Mouse (Mus musculus) cerebellum, adult 8-10 months (tissue): Measurements from ENCODE around the gene 9130019O22Rik.
"Not testable (repeated sequence)": the region's sequence is repeated elsewhere in the genome, so short reads cannot be mapped to it uniquely, and the experiment has no call there.

ENCODE experiments used
- DNase-seq: peaks from one replicate; pipeline ENCODE4 v3.0.0; 2022

Gene 9130019O22Rik

DNA sequence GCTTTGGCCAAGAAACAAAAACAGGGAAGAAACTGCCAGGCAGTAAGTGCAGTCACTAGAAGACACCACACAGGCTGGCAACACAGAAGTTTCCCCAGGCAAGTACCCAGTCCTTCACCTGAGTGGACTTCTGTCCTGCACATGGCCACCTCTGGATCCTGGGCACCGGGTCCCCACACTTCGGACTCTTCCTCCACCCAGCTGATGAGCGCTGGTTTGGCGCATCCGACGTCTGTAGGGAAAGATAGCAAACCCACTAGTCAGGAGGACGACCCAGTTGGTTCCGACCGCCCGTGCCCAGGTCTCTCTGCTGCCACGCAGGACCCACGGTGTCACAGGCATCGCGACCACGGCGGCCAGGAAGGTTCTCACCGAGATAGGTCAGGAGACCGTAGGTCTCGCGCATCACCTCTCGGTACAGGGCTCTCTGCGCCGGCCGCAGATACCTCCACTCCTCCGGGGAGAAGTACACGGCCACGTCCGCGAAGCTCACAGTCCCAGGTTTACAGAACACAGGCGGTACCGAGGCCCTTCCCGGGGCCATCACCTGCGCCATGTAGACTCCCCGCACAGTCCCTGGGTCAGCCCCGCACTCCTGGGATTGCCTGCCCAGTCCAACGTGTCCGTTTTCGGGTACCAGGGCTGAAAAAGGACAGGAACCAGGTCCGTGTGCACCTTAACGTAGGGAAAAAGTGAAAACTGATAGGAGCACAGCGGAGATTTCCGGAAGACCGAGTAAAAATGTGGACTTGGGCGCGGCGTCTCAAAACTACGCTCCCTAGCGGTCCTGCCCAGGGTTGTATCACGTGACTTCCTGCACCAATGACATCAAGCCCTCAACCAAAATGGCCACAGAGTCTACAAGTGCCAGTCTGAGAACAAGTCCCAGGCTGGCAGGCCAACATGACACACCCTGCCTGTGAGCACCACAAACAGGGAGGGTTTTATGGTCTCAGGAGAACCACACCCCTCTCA is 11.4 kb downstream of the 9130019O22Rik start, which contains the start of gene Zfp747:
Gene Zfp747, minus strand, starts transcription at position 780 of the 975 bp plus-strand sequence.
- peak; percentile 94 for DNase-seq

DNA sequence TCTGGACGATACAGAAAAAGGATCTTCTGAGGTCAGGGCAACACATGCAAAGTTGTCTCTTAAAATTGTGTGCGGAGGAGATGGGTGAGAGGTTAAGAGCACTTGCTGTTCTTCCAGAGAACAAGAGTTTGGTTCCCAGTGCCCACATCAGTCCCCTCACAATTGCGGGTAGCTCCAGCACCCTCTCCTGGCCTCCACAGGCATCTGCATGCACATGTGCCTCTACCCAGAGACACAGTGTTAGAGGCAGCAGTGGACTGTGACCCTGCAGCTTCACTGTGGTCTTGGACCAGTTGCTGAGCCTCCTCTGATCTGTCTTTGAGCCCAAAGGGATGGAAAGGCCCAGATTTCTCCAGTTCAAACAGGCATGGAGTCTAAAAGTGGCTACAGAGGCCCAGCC is 15.1 kb downstream of the 9130019O22Rik start:
- DNase-seq, result not testable (repeated sequence)

DNA sequence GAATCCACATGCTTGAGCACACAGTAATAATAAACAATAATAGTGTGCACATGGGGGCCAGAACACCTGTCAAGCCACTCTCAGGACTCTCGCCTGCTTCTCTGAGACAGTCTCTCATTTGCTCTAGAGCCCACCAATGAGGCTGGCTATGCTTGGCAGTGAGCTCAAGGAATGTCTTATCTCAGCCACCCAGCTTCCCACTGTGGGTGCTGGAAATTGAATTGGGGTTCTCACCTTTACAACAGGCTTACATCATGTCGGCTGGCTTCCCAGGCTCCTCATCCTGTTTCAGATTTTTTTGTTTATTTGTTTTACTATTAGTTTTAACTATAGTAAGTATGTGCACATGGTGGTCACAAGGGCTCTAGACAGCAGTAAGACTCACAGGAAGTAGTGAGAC is 15.8 kb downstream of the 9130019O22Rik start:
- no peak for DNase-seq

DNA sequence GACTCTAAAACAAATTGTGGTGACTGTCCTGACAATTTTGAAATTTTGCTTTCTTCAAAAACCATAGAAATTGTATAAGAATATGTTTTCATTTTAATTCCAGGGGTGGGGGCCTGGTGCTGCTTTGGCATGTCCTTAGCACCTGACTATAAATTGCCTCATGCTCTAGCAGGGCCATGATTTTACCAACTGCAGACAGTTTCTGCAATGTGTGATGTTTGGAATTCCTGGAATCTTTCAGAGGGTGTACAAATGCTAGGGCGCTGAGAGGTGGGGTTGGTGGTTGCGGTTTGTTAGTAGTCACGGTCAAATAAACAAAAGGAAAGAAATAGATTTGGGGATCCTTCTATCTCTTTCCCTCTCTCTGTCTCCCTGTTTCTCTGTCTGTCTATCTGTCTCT is 20.7 kb downstream of the 9130019O22Rik start:
- DNase-seq, result no peak

DNA sequence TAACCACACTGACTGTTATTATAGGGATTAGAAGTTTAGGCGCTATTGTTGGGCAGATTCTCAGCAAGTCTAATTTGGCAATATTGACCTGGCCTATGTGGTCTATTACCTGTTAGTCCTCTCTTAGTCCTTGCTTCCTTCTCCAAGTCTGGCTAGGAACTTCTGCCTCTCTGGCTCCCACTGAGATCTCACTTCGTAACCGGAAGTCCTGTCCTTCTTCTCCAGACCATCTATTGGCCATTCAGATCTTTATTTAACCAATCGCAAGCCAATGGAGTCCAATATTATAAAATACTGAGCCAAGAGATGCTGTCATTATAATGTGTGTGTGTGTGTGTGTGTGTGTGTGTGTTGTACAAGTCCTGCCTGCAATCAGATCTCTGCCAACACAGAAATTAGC is 22.8 kb downstream of the 9130019O22Rik start:
- DNase-seq, result peak; percentile 46

DNA sequence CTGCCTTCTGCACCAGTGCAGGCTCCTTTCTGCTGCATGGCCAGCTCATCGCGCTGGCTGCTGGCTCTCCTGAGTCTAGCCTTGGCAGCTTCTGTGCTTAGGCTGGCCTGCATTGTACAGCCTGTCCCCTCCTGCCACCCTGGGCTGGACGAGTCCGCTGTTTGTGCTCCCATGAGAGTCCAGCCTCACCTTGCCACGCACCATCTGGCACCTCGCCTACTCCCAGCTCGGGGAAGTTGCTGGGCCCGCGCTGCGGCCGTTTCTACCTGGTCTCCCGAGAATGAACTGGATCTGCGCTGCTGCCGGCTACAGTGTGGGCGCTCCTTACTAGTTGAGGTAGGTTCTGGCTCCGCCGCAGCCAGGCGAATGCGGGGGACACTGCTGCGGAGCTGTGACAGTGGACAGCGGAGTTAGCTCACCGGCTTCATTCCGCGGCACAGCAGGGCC is 23.5 kb downstream of the 9130019O22Rik start:
- peak; percentile 73 for DNase-seq

DNA sequence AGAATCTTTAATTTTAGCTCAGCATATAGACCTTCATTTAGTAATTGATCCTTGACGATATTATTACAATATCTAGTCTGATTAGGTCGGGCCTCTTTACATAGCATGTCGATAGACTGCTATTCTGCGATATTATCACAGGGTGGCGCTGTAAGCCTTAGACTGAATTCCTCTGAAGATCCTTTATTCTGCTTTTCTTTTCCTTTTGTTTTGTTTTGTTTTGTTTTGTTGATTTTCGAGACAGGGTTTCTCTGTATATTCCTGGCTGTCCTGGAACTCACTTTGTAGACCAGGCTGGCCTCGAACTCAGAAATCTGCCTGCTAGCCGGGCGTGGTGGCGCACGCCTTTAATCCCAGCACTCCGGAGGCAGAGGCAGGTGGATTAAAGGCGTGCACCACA is 24.5 kb downstream of the 9130019O22Rik start:
- peak; percentile 36 for DNase-seq

DNA sequence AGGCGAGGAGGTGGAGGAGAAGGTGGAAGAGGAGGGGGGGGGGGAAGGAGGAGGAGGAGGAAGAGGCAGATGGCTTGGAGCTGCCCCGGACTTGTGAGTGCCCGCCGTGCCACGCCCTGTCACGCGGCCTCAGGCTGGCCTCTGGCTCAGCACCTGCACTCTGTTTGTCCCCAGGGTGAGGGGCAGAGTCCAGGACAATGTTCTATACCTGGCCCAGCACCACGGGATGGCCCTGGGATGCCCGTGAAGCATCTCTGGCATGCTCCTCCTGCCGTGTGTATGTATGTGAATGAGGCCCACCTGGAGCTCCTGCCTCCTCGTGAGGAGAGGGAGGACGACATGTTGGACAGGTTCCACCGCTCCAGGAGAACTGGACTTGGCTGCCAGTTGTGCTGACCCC is 25.5 kb downstream of the 9130019O22Rik start:
- peak; percentile 34 for DNase-seq

DNA sequence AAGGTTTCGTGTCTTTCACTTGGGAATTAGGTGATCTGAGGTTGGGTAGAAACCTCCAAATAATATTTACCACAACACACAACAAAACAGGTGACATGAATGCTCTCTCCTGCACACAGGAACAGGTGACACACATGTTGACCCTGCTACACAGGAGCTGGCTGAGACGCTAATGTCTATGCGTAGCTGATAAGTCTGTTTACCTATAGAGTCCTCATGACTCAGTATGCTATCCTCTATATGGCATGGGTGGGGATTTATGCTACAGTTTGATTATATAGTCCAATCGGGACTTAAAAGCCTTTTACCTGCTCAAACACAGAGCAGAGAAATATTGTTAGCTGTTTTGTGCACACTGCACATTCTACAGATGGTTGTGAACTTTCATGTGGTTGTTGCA is 26.7 kb downstream of the 9130019O22Rik start:
- DNase-seq, result no peak

DNA sequence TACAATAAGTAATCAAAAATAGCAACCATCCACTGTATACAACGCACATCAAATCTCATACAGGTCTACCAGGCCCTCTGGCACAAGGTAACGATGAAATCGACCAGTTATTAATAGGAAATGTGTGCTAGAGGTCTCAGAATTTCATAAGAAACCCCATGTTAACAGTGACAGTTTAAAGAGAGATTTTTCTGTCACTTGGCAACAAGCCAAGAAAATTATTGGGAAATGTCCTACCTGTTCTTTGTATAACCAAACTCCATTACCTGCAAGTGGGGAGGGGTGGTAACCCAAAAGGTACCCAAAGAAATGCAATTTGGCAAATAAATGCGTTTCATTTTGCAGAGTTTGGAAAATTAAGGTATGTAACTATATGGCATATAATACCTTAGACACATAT is 28.5 kb downstream of the 9130019O22Rik start:
- no peak for DNase-seq

DNA sequence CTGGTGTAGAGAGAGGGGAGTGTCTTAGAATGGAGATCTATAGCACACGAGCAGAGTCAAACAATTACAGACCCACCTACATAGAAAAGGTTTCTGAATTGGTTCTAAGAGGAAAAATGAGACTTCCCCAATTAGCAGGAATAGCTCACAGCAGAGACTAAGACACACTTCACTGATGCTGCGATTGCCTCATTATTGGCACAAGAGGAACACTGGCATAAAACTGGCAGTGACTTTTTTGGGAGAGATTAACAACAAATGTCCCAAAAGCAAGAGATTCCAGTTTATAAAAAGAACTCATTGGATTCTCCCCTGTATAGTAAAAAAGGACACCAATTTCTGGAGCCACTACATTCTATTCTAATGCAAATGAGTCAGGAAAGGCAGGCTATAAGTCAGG is 29.1 kb downstream of the 9130019O22Rik start:
- no peak for DNase-seq

DNA sequence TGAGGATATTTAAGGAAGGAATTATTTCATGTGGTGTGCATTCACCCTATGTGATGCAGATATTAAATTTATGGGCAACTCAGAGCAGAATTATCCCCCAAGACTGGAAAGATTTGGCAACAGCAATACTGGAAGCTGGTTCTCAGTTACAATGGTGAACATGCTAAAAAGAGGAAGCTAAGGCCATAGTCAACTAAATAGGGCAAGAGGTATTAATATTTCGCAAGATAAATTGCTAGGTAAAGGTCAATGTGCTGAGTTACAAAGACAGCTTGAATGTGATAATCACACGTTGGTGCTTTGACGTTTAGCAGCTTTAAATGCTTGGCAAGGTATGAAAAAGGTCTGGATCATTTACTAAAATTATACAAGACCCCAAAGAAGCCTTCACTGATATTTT is 31.2 kb downstream of the 9130019O22Rik start:
- no peak for DNase-seq

DNA sequence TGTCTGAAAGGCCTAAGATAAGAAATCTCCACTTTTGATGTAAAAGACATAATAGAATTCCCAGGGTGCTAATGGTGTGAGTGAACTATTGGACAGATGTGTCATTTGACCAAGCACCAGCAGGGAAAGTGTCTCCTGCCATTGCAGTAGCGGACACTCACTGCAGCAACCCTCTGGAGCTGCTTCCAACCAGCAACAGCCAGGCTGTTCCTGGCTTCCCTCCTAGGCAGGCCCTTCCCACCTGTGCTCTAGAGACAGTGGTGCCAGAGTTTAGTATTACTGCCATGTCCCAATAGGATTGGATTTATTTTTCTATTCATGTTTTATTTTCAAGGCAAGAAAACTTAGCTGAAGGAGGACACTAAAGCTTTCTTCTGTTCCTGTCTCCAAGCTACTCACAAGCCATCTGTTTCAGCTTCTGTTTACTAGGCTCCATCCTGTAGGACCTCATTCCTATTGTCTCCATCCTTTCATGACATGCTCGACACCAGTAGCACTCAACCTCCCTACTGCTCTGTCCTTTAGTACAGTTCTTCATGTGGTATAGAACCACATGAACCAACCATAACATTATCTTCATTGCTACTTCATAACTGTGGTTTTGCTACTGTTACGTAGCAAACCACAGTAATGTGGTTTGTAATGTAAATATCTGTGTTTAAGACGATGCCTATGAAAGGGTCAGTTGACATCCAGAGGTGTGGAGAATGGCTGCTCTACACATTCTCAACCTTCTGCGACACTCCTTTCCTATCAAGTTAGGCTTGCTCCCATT is 35.5 kb downstream of the 9130019O22Rik start:
- DNase-seq, result no peak

DNA sequence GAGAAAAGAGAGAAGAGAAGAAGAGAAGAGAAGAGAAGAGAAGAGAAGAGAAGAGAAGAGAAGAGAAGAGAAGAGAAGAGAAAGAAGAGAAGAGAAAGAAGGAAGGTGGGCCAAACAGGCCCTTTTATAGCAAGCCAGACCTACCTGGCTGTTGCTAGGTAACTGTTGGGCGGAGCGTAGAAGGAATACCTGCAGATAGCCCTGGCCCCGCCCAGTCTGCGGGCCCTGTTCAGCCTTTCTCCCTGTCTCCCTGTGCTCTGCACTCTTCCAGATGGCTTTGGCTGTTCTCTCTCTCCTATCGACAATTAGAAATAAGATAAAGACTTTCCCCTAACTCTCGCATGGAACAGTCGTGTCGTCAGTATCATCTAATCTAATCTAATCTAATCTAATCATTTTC is 40.3 kb downstream of the 9130019O22Rik start:
- peak; percentile 29 for DNase-seq

DNA sequence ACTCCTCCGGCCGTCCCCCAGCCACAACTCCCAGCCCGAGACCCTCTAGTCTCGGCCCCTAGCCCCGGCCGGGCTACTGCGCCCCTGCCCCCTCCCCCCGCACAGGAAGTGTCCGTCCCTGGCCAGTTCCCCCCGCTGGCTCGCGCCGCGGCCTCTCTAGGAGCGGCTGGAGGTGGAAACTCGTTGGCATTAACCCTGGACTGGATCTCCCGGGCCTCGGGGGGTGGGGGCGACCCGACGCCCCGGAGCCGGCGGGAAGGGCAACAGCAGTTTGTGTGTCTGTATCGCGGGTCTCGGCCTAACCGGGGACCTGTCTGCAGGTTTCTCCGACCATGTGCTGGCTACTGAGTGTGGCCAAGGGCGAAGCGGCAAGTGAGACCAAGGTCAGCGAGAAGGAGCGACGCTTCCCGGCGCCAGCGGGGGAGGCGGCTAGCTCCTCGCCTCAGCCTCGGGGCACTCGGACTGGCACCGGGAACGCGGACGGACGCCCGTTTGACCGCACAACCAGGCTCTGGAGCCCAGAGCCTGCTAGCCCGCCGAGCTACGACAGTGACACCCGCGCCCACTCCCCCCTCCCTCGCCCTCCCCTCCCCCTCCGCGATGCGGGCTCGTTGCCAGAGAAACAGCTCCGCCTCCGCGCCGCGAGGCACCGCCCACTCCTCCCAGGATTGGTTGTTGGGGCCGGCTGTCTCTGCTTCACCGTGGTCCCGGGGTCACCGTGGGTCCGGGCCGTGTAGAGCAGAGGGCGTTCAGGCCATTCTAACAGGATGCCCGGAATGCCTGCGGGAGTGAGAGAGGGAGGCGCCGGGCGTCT is 41.2 kb downstream of the 9130019O22Rik start, which contains the start of gene Zfp768:
Gene Zfp768, minus strand, starts transcription at position 78 of the 814 bp plus-strand sequence.
- DNase-seq, result peak; percentile 96

DNA sequence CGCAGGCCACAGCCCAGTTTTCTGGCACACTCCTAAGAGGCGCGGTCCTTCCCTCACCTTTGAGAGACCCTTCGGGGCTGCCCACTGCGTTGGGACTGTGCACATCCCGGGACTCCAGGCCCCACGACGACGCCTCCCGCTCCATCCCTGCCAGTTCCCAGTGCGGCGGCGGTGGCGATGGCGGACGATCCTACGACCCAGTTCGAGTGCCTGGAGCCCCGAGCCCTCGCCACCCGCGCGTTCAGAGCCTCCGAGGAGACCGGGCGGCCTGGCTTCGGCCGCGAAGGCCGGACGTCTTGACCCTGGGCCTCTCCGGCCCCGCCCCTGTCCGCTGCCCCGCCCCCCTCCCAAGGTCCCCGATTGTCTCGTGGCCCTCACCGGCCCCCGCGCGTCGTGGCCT is 41.9 kb downstream of the 9130019O22Rik start:
- no peak for DNase-seq

DNA sequence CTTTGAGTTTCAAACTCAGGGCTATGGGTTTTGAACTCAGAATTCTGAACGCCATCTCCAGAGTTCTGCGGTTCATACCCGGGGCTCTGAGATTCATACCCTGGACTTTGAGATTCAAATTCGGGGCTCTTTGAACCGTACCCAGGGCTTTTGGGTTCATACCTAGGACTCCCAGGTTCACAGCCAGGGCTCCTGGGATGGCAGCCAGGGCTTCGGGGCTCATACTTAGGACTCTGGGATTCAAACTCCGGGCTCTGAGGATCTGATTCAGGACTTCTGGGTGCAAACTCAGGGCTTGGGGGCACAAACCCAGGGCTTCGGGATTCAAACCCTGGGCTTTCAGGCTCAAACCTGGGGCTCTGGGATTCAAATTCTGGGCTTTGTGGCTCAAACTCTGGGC is 42.6 kb downstream of the 9130019O22Rik start:
- DNase-seq, result no peak

DNA sequence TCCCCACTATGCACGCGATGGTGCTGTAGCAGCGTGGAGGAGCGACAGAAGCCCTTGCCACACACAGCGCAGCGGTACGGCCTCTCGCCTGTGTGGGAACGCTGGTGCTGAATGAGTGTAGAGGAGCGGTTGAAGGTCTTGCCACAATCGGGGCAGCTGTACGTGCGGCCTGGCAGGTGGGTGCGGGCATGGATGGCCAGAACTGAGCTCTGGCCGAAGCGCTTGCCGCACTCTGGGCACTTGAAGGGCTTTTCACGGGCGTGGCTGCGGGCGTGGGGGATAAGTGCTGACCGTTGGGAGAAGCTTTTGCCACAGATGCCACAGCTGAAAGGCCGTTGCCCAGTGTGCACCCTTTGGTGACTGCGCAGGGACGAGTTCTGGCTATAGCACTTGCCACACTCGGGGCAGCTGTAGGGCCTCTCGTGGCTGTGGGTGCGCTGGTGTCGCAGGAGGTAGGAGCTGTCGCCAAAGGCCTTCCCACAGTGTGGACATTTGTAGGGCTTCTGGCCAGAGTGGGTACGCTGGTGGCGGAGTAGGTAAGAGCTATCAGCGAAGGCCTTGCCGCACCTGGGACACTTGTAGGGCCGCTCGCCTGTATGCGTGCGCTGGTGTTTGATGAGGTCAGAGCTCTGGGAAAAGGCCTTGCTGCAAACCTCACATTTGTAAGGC is 43.5 kb downstream of the 9130019O22Rik start:
- DNase-seq, result peak; percentile 26

DNA sequence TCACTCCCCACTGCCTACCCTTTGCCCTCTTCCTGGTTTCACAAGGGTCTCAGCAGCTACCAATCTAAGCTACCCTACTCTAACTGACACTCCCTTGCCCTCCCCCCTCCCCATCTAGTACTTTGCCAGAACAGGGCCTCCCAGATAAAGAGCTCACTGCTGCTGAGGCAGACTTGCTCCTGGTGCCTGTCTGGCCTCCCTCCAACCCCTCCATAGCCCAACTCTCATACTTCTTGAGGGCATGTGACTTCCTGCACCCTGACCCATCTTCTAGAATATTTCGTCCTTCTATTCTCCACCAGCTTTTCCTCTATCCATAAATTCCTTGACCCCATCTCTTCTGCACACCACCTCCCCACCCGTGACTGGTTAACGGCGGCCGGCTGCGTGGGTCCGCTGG is 44.1 kb downstream of the 9130019O22Rik start:
- DNase-seq, result no peak

DNA sequence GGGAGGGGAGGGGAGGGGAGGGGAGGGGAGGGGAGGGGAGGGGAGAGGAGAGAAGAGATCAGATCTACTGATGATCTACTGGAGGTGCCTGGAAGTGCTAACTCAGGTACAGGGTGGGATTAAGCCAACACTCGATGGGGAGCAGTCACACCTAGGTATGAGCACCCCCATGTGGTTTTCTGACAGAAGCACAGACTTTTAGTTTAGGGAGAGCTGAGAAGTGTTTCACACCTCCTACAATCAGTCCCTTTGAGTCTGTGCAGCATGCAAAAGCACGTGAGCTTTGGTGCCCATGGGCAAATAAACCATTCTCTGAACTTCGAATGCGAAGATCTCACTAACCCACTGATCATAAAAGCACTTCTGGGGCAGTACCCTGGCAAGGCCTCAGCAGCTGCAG is 44.6 kb downstream of the 9130019O22Rik start:
- DNase-seq, result no peak

DNA sequence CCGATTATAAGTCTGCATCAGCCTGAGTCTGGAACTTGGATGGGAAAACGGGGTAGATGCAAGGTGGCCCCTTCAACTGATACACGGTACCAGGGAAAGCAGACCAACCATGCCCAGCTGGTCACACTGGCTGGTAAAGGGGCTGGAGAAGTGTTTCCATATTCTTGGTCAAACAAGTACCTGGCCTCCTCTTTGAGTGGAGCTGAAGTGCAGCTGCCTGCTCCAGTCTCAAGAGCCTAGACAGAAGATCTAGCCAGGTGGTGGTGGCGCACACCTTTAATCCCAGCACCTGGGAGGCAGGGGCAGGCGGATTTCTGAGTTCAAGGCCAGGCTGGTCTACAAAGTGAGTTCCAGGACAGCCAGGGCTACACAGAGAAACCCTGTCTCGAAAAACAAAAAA is 45.1 kb downstream of the 9130019O22Rik start:
- not testable (repeated sequence) for DNase-seq

DNA sequence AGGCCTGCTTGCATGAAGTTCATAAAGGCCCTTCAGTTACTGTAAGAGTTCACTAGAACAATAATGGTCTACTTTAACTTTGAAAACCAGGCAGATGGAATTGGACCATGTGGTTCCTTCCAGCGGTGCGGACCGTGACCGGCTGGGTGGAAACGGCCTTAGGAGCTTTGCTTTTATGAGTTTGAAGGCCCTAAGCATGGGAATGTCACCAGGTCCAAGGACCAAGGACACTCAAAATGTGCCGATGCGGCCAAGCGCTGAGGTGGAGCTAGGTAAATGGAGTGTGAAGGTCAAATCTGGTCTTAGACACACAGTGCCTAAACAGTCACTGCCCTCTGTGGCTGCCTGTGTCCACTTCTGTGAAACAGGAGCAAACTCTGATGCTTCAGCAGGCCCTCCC is 45.6 kb downstream of the 9130019O22Rik start:
- DNase-seq, result no peak
